Mouse (Mus musculus): Measurements from ENCODE around the gene Ptges3l.

DNA sequence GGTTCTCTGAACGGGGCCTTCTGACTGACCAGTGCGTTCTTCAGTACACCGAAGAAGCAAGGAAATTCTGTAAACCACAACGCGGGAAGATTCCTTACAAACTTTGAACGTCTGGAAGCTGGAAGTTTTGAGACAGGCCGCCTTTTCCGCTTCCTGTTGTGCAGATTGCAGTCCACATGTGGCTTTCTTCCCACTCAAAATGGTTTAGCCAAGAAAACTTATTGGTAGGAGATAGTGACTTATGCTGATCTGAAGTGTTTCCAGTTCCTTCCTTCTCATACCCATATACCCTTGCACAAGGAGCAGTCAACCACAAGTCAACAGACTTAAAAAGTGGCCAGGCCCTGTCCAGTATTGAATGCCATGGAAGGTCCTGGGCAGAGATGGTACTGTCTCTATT is 1.0 kb upstream of the Ptges3l start:
- TF ChIP-seq POLR2A (IDR thresholded peaks at IDR 0.05; ENCODE audit: insufficient read length, low read depth) (no peak), MYOD1 (IDR thresholded peaks at IDR 0.05; ENCODE audit: control insufficient read depth in 1 of 3, insufficient read length in 2 of 3, low read depth in 2 of 3) (no peak), CEBPB (IDR thresholded peaks at IDR 0.05; ENCODE audit: insufficient read depth, poor library complexity, severe bottlenecking) (no peak)

All from myocyte (in vitro differentiated cells).